Mouse (Mus musculus) ES-Bruce4 (cell line): ENCODE results near the gene Spopl.

Source experiments
- EP300 ChIP-seq: IDR thresholded peaks from 2 replicates; pipeline ENCODE4 v1.6.1; 2011; ENCODE audit warnings: low read depth, low read length; ENCODE audit not compliant: insufficient read depth
- POLR2A ChIP-seq: IDR thresholded peaks from one replicate; pipeline ENCODE4 v1.8.1; 2011; ENCODE audit warnings: low read length; ENCODE audit not compliant: insufficient read depth

- no peak for TF ChIP-seq EP300
- TF ChIP-seq POLR2A = no peak
Observed at GRCm38 (mm10) chr2:23620128-23620527, 48.2 kb upstream of the Spopl start.
